9 mouse cellular contexts compared by ENCODE assay signal in genomic region chr7:129653791-129654271, GRCm38 (mm10).
DNase-seq lines count a peak whose midpoint lies in the region; ATAC-seq and TF ChIP-seq lines count a peak whose summit lies in the region.
"Had no signal": no experiment of that assay in that cellular context is flagged by ENCODE, and none has a peak within 500 bp of the region (broad histone marks: within the 10 kb centered on the region; RNA-seq: fewer than 3 reads in every experiment).

No protein-coding gene starts in this region.

- H3K4me1 ChIP-seq in G1E (ENCODE audit: insufficient read depth, low read depth, low read length), result no peaks in the 10 kb centered on the region
- H3K4me1 ChIP-seq in forebrain, embryonic 13.5 days, result peaks cover 65% of the 10 kb centered on the region
- H3K4me1 ChIP-seq in lung, adult 2 months (ENCODE audit: control insufficient read depth, insufficient read depth, low read length), result no peaks in the 10 kb centered on the region; the same call in 1 of the 2 replicates

- H3K4me3 ChIP-seq in G1E (ENCODE audit: low read depth, low read length), result no peak overlapping the region
- H3K4me3 ChIP-seq in forebrain, embryonic 13.5 days, result no peak overlapping the region
- no peak overlapping the region for H3K4me3 ChIP-seq in layer of hippocampus, adult 2 months
- H3K4me3 ChIP-seq in lung, adult 2 months (replicated peaks; ENCODE audit: extremely low read depth, low read depth, low read length), result no peak overlapping the region

- H3K9ac ChIP-seq in forebrain, embryonic 13.5 days, result no peak overlapping the region

- TF ChIP-seq POLR2A in lung, adult 2 months (IDR thresholded peaks at IDR 0.05; ENCODE audit: borderline replicate concordance, extremely low read depth, low read depth, low read length), result no peak

- no peak overlapping the region for H3K27ac ChIP-seq in forebrain, embryonic 13.5 days
- H3K27ac ChIP-seq in layer of hippocampus, adult 2 months, result no peak overlapping the region
- H3K27ac ChIP-seq: macrophage had no signal

- no peak for ATAC-seq in G1E (ENCODE audit: extremely low read depth, insufficient number of reproducible peaks, low FRiP score, poor library complexity, severe bottlenecking)
- peak; percentile 59; the same call in 1 of the 2 replicates for ATAC-seq in cerebellum, adult (ENCODE audit: insufficient number of reproducible peaks, low FRiP score, low TSS enrichment)
- peak; percentile 57 for ATAC-seq in forebrain, embryonic 13.5 days

- 12% methylated on average over 11 of the region's 11 CpGs for WGBS in forebrain, embryonic 13.5 days
- 8% methylated on average over 11 of the region's 11 CpGs for WGBS in lung, adult 2 months

- H3K9me3 ChIP-seq in G1E (replicated peaks), result no peaks in the 10 kb centered on the region; the same call in 1 of the 2 replicates
- H3K9me3 ChIP-seq in forebrain, embryonic 13.5 days (replicated peaks), result no peaks in the 10 kb centered on the region

- DNase-seq in G1E (ENCODE audit: low spot score), result no peak
- DNase-seq in heart, postnatal 36 days, result peak; percentile 75 to 87
- peak; percentile 41 to 86 for DNase-seq in layer of hippocampus, adult 2 months (ENCODE audit: low spot score in 2 of 2)
- DNase-seq in lung, adult 2 months, result peak; percentile 86
- peak; percentile 88 for DNase-seq in ovary, postnatal 10 days (ENCODE audit: low spot score)
- DNase-seq in thymus, postnatal 25 days, result peak; percentile 58

- TF ChIP-seq CTCF in G1E (IDR thresholded peaks at IDR 0.05; ENCODE audit: low read depth, low read length), result peak; percentile 56
- TF ChIP-seq CTCF in layer of hippocampus, adult 2 months (conservative IDR thresholded peaks at IDR 0.05), result peak; percentile 99
- TF ChIP-seq CTCF in lung, adult 2 months (IDR thresholded peaks at IDR 0.05; ENCODE audit: insufficient read depth, low read length), result peak; percentile 95

- no peaks in the 10 kb centered on the region for H3K27me3 ChIP-seq in G1E (ENCODE audit: insufficient read depth, low read length)
- peaks cover 18% of the 10 kb centered on the region; the same call in 1 of the 2 replicates for H3K27me3 ChIP-seq in forebrain, embryonic 13.5 days

- H3K4me2 ChIP-seq in forebrain, embryonic 13.5 days, result no peak overlapping the region

- intact Hi-C loops in heart, postnatal 36 days (cut with DNase I), result loop anchor here (1.0 to 5.0 kb wide), 3 partner anchors 619 to 822 kb away; no protein-coding TSS in a partner anchor

- no peaks in the 10 kb centered on the region for H3K36me3 ChIP-seq in G1E (replicated peaks)
- no peaks in the 10 kb centered on the region for H3K36me3 ChIP-seq in forebrain, embryonic 13.5 days (ENCODE audit: poor library complexity, severe bottlenecking)
